Mouse (Mus musculus) stomach, embryonic 16.5 days (tissue): ENCODE results near the gene Taar8c. TPM values are rescaled to one million over a fixed set of nuclear protein-coding genes. Genes with fewer than 3 reads are reported as not detected.
A peak's percentile ranks its signal among the peaks of the same experiment; 100 is the strongest.
"Not testable (repeated sequence)": the region's sequence is repeated elsewhere in the genome, so short reads cannot be mapped to it uniquely, and the experiment has no call there.

Source experiments
- ATAC-seq: fragments of 200-750 bp; cut with Nextera tagmentation; 2 replicates; pipeline ENCODE4 v1.8.0; 2017; ENCODE audit warnings: moderate number of reproducible peaks, moderate TSS enrichment; ENCODE audit not compliant: insufficient read depth, low FRiP score
- H3K27ac ChIP-seq: fragments of 300-500 bp; sonication (generic); 2 replicates; pipeline ENCODE4 v1.5.1; 2014; ENCODE audit warnings: low read length
- H3K27me3 ChIP-seq: fragments of 300-500 bp; sonication (generic); 2 replicates; pipeline ENCODE4 v1.6.1; 2014; ENCODE audit warnings: low read length, control low read depth, mixed read lengths; ENCODE audit not compliant: control insufficient read depth, insufficient read depth
- H3K36me3 ChIP-seq: fragments of 300-500 bp; sonication (generic); 2 replicates; pipeline ENCODE4 v1.6.1; 2014; ENCODE audit warnings: low read length; ENCODE audit not compliant: control insufficient read depth, insufficient read depth
- H3K4me1 ChIP-seq: fragments of 300-500 bp; sonication (generic); 2 replicates; pipeline ENCODE4 v1.6.1; 2014; ENCODE audit warnings: low read length, control low read depth, mixed read lengths; ENCODE audit not compliant: control insufficient read depth, insufficient read depth
- H3K4me2 ChIP-seq: fragments of 300-500 bp; sonication (generic); 2 replicates; pipeline ENCODE4 v1.6.1; 2014; ENCODE audit warnings: low read depth, low read length, mixed read lengths
- H3K4me3 ChIP-seq: fragments of 300-500 bp; sonication (generic); replicated peaks from 2 replicates; pipeline ENCODE4 v1.5.1; 2014; ENCODE audit warnings: mild to moderate bottlenecking, low read length
- H3K9ac ChIP-seq: fragments of 300-500 bp; sonication (generic); 2 replicates; pipeline ENCODE4 v1.6.1; 2014; ENCODE audit warnings: low read length
- H3K9me3 ChIP-seq: fragments of 300-500 bp; sonication (generic); replicated peaks from 2 replicates; pipeline ENCODE4 v1.6.1; 2016; ENCODE audit warnings: low read length, control low read depth; ENCODE audit not compliant: control insufficient read depth
- WGBS: fragments of 180-500 bp; shearing (Covaris S2); extraction: QIAGEN DNeasy Blood & Tissue Kit; methylation state at CpG from one replicate; pipeline ENCODE4 v1.1.7; 2014; 5-methylcytosine and 5-hydroxymethylcytosine counted together
- polyA plus RNA-seq: library from polyadenylated mRNA; unstranded; fragments of >200 nt; fragmentation: Nextera tagmentation; extraction: Ambion mirVana; gene quantifications from 2 replicates; pipeline ENCODE4 v1.2.1, GENCODE M21; 2015

Taar8c gene
- not detected in 2 replicates for polyA plus RNA-seq

DNA sequence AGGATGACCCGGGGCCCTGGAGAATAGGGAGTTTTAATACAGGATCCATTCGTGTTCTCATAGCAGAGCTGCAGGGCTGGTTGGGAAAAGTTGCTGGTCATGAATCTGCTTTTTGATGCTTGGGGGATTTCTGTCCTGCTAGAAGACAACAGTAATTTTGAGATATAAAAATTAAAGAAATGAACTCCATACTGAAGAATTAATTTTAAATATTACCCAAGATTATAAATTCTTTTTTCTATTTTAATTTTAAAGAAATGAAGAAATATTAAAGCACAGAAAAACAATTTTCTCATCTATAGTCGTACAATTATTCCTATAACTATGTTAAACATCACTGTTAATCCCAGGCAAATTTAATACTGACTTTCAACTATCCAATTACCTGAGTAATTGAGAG, at the start of gene Taar8c:
Gene Taar8c, minus strand, starts transcription at position 101 of the 400 bp plus-strand sequence.
- H3K36me3 ChIP-seq, H3K27me3 ChIP-seq, H3K9ac ChIP-seq, H3K4me1 ChIP-seq, ATAC-seq, H3K27ac ChIP-seq, H3K4me2 ChIP-seq, H3K9me3 ChIP-seq, H3K4me3 ChIP-seq: not testable (repeated sequence)
- 79% methylated on average over 1 of the region's 3 CpGs for WGBS

GRCm38 (mm10) chr10:24150086-24150485, 48.4 kb upstream of the Taar8c start:
- H3K4me1 ChIP-seq = peaks cover 13% of the 10 kb centered on the region
- no peaks in the 10 kb centered on the region for H3K9me3 ChIP-seq
- H3K4me2 ChIP-seq = peak overlapping the region; percentile 55
- H3K27ac ChIP-seq = no peak overlapping the region
- no peak for ATAC-seq
- peak overlapping the region; percentile 63 for H3K9ac ChIP-seq
- WGBS = 38% methylated on average over 7 of the region's 7 CpGs
- H3K36me3 ChIP-seq = no peaks in the 10 kb centered on the region
- peak overlapping the region; percentile 87 for H3K4me3 ChIP-seq
- no peaks in the 10 kb centered on the region for H3K27me3 ChIP-seq

DNA sequence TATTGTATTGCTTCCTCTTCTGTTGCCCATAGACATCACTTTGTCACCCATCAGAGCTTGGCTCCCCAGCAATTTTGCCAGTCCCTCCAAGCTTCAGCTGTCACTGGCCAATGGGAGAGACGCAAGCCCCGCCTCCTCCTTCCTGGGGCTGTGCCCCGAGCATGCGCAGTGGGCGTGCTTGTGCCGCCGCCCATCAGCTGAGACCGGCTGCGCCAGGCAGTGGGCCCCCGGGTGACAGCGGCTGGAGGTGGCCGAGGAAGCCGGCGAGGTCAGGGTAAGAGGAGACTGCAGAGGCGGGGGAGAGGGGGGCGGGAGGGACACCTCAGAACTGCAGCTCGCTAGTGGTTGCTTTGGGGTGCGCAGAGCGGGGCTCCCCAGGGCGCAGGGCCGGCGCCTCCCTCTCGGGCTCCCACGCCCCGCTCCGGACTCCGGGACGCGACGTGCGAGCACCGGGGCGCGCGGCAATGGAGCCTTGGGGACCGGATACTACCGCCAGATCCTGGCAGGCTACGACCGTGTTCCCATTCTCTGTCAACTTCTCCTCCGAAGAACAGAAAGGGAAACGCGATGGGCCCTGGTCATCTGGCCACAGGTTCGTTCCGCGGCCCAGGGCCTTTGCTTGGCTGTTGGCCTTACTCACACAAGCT, 47.5 kb upstream of the Taar8c start, which contains the start of gene Stx7:
Gene Stx7, plus strand, starts transcription at position 168 of the 647 bp plus-strand sequence.
- WGBS = under 1% methylated on average over 44 of the region's 45 CpGs
- Histone ChIP-seq H3K4me1 (peaks cover 13% of the 10 kb centered on the region), H3K9me3 (no peaks in the 10 kb centered on the region), H3K36me3 (no peaks in the 10 kb centered on the region), H3K4me3 (peak within 1 kb of the TSS; percentile 87), H3K4me2 (peak within 1 kb of the TSS; percentile 55), H3K27ac (peak within 1 kb of the TSS; percentile 40), H3K27me3 (no peaks in the 10 kb centered on the region), H3K9ac (peak within 1 kb of the TSS; percentile 82)
- ATAC-seq = peak; percentile 95

DNA sequence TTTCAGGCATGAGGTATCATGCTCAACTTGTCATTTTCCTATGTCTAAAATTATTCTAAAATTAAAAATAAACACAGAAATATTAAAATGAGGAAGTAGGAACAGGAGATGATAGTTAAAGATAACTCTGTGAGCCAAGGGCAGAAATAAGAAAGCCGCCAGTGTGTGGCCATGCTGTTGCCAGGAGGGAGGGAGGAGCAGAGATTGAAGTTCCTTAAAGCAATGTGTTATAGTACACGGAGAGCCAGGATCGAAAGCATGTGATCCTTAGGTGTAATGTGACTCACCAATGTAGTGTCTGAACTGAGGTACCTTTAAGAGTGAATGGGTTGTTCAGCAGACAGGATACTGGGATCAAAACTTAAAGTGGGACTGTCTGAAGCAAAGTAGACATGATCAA, 41.0 kb upstream of the Taar8c start:
- no peak overlapping the region for H3K27ac ChIP-seq
- H3K4me1 ChIP-seq = no peaks in the 10 kb centered on the region
- 77% methylated on average over 3 of the region's 3 CpGs for WGBS
- H3K9ac ChIP-seq = no peak overlapping the region
- H3K27me3 ChIP-seq = no peaks in the 10 kb centered on the region
- ATAC-seq = no peak
- no peak overlapping the region for H3K4me2 ChIP-seq
- H3K36me3 ChIP-seq = no peaks in the 10 kb centered on the region
- H3K9me3 ChIP-seq = no peaks in the 10 kb centered on the region
- H3K4me3 ChIP-seq = no peak overlapping the region

DNA sequence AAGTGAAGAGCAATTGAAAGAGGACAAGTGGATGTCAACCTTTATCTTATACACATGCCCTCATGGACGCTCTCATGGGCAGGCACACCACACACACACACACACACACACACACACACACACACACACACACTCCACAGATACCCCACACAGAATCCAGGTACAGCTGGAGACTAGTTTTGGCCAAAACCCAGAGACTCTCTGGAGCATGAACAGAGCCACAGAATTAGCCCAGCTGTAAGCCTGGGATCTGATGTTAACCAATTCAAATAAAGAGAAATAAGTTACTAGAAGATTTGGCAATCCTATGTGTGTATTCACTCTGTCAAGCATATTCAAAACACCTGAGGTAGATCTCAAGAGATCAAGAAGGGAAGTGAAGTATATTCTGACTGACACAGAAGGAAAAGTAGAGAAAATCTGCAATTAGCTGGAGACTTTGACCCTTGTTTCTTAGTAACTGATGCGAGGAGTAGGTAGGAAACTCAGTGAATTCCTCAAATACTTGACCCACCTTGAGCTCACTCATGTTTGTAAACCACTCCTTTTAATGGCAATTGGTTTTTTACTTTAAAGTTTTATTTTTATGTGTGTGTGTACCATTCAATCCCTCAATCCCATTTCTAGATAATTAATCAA, 37.0 kb upstream of the Taar8c start:
- no peaks in the 10 kb centered on the region for H3K36me3 ChIP-seq
- H3K27me3 ChIP-seq = no peaks in the 10 kb centered on the region
- H3K27ac ChIP-seq = no peak overlapping the region
- WGBS = 57% methylated on average over 2 of the region's 2 CpGs
- no peaks in the 10 kb centered on the region for H3K9me3 ChIP-seq
- no peak overlapping the region for H3K4me2 ChIP-seq
- no peaks in the 10 kb centered on the region for H3K4me1 ChIP-seq
- H3K9ac ChIP-seq = no peak overlapping the region
- H3K4me3 ChIP-seq = no peak overlapping the region
- no peak for ATAC-seq

DNA sequence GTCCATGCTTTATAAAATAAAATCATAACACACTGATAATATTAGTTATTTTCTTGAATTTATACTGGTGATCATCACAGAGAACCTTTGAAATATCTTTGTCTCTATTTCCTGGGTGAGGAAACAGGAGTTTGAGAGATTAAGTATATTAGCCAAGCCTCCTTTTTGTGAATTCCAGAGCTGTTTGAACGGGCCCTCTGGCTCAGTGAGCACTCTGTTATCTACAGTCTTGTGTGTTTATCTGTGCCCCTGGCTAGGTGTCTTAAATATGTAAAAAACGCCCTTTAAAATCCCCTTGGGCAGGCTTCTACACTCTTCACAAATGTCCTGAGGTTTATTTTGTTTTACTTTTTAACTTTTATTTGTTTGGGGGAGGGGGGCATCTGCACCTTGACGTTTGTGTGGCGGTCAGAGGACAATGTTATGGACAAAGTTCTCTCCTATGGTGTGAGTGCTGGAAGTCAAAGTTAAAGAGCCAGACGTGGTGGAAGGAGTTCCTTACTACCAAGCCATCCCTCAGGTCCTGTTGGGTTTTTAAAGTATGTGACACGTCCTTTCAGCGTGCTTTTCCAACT, 32.4 kb upstream of the Taar8c start:
- Histone ChIP-seq H3K4me3 (no peak overlapping the region), H3K27ac (0 out of 2 replicates have a peak overlapping the region, but pooled peaks have one; percentile 7), H3K27me3 (no peaks in the 10 kb centered on the region), H3K4me1 (0 out of 2 replicates have a peak, but pooled peaks cover 3% of the 10 kb centered on the region), H3K9ac (no peak overlapping the region), H3K4me2 (no peak overlapping the region), H3K36me3 (no peaks in the 10 kb centered on the region), H3K9me3 (no peaks in the 10 kb centered on the region)
- WGBS = 36% methylated on average over 7 of the region's 7 CpGs
- no peak for ATAC-seq

- no peaks in the 10 kb centered on the region for H3K27me3 ChIP-seq
- H3K9ac ChIP-seq = no peak overlapping the region
- H3K4me3 ChIP-seq = no peak overlapping the region
- no peaks in the 10 kb centered on the region for H3K36me3 ChIP-seq
- H3K27ac ChIP-seq = peak overlapping the region; percentile 90
- 23% methylated on average over 2 of the region's 2 CpGs for WGBS
- 0 out of 2 replicates have a peak, but pooled peaks cover 3% of the 10 kb centered on the region for H3K4me1 ChIP-seq
- no peaks in the 10 kb centered on the region for H3K9me3 ChIP-seq
- H3K4me2 ChIP-seq = no peak overlapping the region
- no peak for ATAC-seq
Measured at GRCm38 (mm10) chr10:24133132-24133531, 31.4 kb upstream of the Taar8c start.

DNA sequence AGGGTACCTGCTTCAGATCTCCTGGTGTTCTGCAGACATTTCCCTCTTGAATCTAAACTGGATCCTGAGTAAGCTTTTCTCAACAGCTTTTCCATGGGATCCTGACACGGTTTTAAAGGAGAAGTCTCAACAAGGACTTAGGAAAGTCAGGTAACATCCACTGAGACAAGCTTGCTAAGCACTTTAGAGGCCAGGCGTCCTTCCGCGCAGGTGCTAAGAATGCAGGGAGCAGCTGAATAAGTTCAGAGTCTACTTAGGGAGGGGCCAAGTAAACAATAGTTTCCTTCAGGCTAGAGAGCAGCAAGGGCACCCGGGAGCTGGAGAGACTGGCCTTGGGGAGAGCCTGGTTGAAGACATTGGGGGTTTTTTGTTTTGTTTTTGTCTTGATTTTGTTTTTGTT, 30.6 kb upstream of the Taar8c start:
- Histone ChIP-seq H3K9me3 (no peaks in the 10 kb centered on the region), H3K27ac (peak overlapping the region; percentile 90), H3K36me3 (no peaks in the 10 kb centered on the region), H3K4me3 (peak overlapping the region; percentile 36), H3K4me1 (0 out of 2 replicates have a peak, but pooled peaks cover 3% of the 10 kb centered on the region), H3K9ac (peak overlapping the region; percentile 60; the same call in 1 of the 2 replicates), H3K27me3 (no peaks in the 10 kb centered on the region), H3K4me2 (peak overlapping the region; percentile 58)
- WGBS = 11% methylated on average over 5 of the region's 5 CpGs
- peak; percentile 92 for ATAC-seq
